Mouse (Mus musculus): ENCODE measurements around the gene Ecm1.

The Ecm1 gene

GRCm38 (mm10) chr3:95730431-95730830 is 8.9 kb downstream of the Ecm1 start:
- no peak for ATAC-seq (ENCODE audit: insufficient number of reproducible peaks, low FRiP score, low TSS enrichment)

GRCm38 (mm10) chr3:95728906-95729305 is 10.5 kb downstream of the Ecm1 start:
- no peak for ATAC-seq (ENCODE audit: insufficient number of reproducible peaks, low FRiP score, low TSS enrichment)

DNA sequence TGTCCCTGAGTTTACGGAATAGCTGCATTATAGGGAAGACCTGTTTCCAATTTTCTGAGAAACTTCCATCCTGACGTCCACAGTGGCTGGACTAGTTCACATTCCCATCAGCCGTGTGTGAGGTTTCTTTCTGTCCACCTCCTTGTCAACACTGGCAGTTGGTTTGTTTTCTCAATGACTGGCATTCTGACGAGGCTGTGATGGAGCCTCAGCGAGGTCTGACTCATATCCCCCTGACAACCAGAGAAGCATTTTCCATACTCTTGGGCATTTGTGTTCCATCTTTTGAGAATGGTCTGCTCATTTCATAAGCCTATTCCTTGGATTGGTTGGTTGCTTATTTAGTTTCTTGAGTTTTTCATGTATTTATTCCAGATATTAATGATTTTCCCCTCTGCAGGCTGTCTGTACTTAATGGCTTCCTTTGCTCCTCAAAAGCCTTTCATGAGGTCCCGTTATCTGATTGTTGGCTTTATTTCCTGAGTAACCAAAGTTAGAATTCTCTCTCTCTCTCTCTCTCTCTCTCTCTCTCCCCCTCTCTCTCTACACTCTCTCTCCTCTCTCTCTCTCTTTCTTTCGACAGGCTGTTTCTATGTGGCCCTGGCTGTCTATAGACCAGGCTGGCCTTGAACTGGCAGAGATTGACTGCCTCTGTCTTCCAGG is 12.5 kb downstream of the Ecm1 start:
- no peak for ATAC-seq (ENCODE audit: insufficient number of reproducible peaks, low FRiP score, low TSS enrichment)

- no peak for ATAC-seq (ENCODE audit: insufficient number of reproducible peaks, low FRiP score, low TSS enrichment)
Observed at GRCm38 (mm10) chr3:95725863-95726262, 13.5 kb downstream of the Ecm1 start.

DNA sequence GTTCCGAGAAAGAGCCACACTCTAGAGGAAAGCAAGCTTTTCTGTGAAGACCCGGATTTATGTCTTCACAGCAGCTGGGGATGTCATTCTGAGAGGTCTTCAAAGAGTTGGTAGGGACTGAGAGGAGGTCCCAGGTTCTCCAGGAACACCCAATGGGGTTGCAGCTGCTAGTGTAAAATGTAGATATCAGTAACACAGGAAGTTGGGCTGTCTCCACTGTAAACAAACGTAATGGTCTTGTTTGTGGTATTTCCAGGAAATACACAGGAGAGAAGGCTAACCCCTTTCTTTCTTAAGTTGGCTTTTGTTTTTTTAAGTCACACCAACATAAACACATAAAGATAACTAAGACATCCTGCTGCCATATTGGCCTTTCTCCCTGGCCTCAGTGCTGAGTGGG is 17.0 kb downstream of the Ecm1 start:
- ATAC-seq (ENCODE audit: insufficient number of reproducible peaks, low FRiP score, low TSS enrichment): no peak

- no peak for ATAC-seq (ENCODE audit: insufficient number of reproducible peaks, low FRiP score, low TSS enrichment)
Observed at GRCm38 (mm10) chr3:95718153-95718552, 21.2 kb downstream of the Ecm1 start.

DNA sequence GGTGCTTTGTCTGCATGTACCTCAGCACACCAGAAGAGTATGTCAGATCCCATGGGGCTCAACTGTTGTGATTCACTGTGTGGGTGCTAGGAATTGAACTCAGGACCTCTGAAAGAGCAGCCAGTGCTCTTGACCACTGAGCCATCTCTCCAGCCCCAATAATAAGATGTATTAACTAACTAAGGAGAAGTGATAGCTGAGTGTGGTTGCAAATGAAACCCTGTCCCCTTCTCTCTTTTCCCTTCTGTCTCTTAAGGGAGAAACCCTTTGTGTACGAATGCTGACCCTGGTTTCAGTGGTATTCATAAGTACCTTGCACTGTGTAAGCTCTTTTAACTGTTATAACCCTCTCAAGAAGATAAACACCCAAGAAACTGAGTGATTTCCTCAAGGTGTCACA is 23.3 kb downstream of the Ecm1 start:
- ATAC-seq (ENCODE audit: insufficient number of reproducible peaks, low FRiP score, low TSS enrichment): no peak

GRCm38 (mm10) chr3:95709967-95710366 is 29.4 kb downstream of the Ecm1 start:
- no peak for ATAC-seq (ENCODE audit: insufficient number of reproducible peaks, low FRiP score, low TSS enrichment)

DNA sequence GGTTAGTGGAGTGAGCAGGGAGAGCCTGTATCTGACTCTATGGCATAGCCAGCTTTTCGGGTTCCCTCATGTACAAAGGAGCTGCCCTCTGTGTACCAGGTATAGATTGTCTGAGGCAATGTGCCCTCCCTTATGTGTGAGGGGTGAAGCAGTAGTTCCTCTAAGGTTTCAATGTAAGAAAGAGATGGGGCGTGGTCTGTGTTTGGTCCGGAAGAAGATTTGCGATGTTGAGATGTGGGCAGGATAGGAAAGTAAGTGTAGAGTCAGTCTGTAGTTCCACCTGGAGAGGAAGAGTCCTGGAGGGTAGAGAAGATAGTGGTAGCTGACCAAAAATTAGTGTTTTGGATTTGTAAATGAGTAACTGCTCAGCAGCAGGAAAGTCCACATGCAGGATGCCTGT is 30.3 kb downstream of the Ecm1 start:
- no peak for ATAC-seq (ENCODE audit: insufficient number of reproducible peaks, low FRiP score, low TSS enrichment)

GRCm38 (mm10) chr3:95707497-95707896 is 31.9 kb downstream of the Ecm1 start:
- no peak for ATAC-seq (ENCODE audit: insufficient number of reproducible peaks, low FRiP score, low TSS enrichment)

DNA sequence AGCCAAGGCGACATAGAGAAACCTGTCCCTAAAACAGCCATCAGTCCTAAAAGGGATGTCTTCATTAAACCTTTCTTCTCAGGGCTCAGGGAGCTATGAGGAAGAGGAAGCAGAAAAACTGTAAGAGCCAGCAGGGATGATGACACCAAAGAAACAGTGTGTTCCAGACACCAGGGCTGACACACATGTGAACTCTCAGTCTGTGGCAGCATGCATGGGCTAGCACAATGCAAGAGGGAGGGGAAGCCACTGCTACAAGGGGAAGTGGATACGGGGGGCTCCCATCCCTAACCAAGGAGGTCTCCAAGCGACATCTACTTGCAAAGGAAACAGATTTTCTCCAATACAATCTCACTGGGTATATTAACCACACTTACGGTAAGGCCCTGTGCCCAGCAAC is 33.1 kb downstream of the Ecm1 start:
- ATAC-seq (ENCODE audit: insufficient number of reproducible peaks, low FRiP score, low TSS enrichment): no peak

DNA sequence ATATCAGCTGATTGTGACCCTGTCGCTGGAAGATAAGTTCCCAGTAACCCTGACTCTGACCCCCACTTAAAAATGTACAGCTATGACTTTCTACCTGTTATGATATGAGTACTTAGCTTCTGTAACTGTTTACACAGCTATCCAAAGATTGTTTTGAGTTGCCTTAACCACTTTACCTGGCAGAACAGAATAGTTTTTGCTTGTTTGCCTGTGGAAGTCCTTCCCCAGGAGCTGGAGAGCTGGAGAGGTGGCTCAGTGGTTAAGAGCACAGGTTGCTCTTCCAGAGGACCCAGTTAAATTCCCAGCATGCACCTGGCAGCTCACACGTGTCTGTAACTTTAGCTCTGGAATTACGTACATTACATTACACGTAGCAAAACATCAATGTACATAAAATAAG is 34.8 kb downstream of the Ecm1 start:
- ATAC-seq (ENCODE audit: insufficient number of reproducible peaks, low FRiP score, low TSS enrichment): no peak

DNA sequence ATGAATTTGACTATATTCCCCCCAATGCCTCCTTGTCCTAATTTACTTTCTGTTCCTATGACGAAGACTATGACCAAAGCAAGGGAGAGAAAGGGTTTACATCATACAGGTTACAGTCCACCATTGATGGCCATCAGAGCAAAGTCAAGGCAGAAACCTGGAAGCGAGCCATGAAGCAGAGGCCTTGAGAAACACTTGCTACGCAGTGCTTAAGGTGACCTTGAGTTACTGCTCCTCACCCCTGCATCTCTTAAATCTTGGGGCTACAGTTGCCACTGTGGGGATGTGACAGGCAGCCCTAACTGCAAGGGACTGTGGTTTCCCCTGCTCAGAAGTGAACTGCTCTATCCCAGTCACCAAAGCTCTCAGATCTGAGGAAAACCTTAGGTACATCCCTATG is 36.1 kb downstream of the Ecm1 start:
- no peak for ATAC-seq (ENCODE audit: insufficient number of reproducible peaks, low FRiP score, low TSS enrichment)

DNA sequence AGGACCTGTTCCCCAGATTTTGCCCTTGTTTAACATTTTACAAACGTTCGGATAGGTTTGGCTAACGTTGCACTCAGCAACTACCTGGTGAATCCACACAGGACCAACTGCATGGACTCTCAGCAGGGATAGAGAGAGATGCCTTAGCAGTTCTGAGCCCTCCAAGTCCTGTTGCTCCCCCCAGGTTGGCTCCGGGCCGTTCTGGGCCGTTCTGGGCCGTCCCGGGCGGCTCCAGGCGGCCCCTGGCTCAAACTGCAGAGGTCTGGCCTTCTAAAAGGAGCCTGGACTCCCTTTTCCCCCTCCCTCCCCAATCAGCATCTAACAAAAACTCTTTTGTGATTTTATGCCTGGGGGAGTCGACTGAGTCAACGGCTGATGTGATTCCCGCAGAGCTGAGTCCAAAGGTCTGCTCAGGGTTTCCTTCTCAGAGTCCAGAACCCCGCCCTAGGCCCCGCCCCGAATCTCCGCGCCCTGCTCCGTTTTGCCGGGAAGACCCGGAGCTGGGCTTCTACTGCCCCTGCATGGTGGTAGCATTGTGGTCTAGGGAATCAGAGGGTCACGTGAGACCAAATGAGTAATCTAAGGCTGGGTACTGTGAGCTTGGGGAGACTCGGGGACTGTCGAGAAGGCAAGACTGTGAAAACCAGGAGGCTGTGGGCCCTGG is 37.4 kb downstream of the Ecm1 start:
- 0 out of 2 replicates have a peak, but pooled peaks have one; percentile 28 for ATAC-seq (ENCODE audit: insufficient number of reproducible peaks, low FRiP score, low TSS enrichment)

DNA sequence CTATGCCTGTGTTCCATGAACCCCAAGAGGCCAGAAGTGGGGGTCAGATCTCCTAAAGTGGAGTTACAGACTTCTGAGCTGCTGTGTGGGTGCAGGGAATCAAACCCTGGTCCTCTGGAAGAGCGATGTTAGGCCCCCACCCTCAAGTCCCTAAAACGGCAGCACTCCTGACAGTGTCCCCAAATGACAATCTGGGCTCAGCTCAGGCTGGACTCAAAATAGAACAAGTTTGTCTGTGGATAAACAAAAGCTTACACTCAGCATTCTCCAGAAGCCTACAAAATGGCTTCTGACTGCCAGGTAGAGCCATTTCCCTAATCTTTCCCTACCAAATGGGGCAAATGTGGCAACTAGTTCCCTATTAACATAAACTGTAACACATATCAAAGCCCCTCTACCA is 38.3 kb downstream of the Ecm1 start:
- ATAC-seq (ENCODE audit: insufficient number of reproducible peaks, low FRiP score, low TSS enrichment): no peak

DNA sequence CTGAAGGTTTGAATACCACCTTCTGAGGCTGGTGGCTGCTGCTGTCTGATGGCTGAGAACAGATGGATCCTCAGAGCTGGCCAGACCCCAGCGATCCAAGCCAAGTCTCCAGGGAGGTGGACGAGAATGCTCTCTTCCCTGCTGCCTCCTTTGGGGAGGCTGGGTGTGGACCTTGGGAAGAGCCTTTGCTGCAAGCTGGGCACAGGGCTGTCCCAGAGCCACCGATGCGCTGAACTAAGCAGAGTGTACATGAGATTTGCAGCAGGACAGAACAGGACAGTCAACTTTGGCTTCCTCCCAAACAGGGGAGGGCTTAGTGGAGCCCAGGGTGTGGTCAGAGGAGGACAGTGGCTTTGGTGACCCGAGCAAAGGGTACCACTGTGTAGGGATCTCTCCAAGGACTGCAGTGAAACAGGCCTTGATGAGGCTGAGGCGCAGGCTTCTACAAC is 39.1 kb downstream of the Ecm1 start:
- peak; percentile 86 for ATAC-seq (ENCODE audit: insufficient number of reproducible peaks, low FRiP score, low TSS enrichment)

GRCm38 (mm10) chr3:95698286-95698685 is 41.1 kb downstream of the Ecm1 start:
- no peak for ATAC-seq (ENCODE audit: insufficient number of reproducible peaks, low FRiP score, low TSS enrichment)

GRCm38 (mm10) chr3:95696360-95696759 is 43.0 kb downstream of the Ecm1 start:
- no peak for ATAC-seq (ENCODE audit: insufficient number of reproducible peaks, low FRiP score, low TSS enrichment)

DNA sequence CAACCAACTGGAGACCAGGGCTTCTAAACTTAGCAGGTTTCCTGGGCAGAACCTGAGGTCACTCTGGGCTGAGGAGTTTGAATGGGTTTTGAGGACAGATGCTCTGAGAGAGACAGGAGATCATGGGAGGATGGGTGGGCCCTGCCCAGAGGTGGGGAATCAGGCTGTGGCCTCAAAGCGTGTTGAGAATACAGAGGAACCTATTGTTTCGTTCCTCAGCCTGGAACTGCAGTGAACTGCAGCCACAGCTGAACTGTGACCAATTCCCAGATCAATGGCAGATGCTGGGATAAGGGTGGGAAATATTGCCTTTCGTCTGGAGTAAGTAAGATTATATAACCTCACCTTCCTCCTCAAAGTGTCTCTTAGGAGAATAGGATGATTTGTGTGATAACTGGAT is 43.6 kb downstream of the Ecm1 start:
- no peak for ATAC-seq (ENCODE audit: insufficient number of reproducible peaks, low FRiP score, low TSS enrichment)

DNA sequence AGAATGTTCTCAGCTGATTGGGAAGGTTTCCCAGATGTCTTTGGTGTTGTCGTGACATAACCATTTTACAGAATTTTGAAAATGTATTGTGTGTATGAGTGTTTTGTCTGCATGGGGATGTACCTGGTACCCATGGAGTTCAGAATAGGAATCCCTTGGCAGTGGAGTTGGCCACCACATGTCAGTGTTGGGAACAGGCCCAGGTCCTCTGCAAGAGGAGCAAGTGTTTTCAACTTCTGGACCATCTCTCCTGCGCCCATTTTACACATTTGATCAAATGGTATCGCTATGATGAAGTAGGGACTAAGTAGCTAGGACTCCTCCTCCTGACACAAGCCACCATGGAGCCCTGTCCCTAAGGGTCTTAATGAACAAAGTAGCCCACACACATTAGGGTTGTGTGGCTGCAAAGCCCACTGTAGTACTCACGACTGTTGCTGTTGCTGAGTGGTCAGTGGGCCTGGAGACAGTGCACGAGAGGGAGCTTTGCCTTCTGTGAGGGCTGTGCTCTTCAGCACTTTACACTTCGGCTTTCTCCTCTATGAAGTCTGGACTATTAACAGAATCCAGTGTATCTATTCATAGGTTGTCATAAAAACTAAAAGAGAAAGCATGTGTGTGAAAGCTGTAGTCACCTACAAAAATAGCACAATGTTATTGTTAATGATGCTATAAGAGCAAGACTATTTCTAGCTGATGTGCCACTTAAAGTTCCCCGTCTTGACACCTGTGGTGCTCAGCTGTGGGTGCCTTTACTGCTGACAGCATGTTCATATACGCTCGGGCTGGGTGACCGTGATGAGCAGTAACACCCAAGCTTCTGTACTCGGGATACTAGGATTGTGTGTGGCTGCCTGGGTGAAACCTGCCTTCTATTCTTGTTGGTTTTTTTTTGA is 44.3 kb downstream of the Ecm1 start:
- no peak for ATAC-seq (ENCODE audit: insufficient number of reproducible peaks, low FRiP score, low TSS enrichment)
